Mouse (Mus musculus): ENCODE data around the gene Crhr2. TPM values are rescaled to one million over a fixed set of nuclear protein-coding genes. Genes with fewer than 3 reads are reported as not detected.

Crhr2 gene
- polyA plus RNA-seq (2012; rRNA removed) = 1.3 and 4.9 TPM in 2 replicates

- no peak for DNase-seq
- H3K4me3 ChIP-seq (replicated peaks; ENCODE audit: extremely low read depth, low read depth, low read length) = no peak within 1 kb of the TSS
- no peak for TF ChIP-seq POLR2A (IDR thresholded peaks at IDR 0.05; ENCODE audit: borderline replicate concordance, extremely low read depth, low read depth, low read length)
- TF ChIP-seq CTCF (IDR thresholded peaks at IDR 0.05; ENCODE audit: insufficient read depth, low read length) = no peak
- no peaks in the 10 kb centered on the region for H3K4me1 ChIP-seq (ENCODE audit: control insufficient read depth, insufficient read depth, low read length)
- WGBS = 64% methylated on average over 10 of the region's 10 CpGs
These were observed at the start of gene Crhr2 for GRCm38 (mm10) chr6:55132794-55133193. Gene Crhr2 (minus strand): TSS chr6:55133016.

GRCm38 (mm10) chr6:55179560-55179959, 46.7 kb upstream of the Crhr2 start:
- TF ChIP-seq POLR2A (IDR thresholded peaks at IDR 0.05; ENCODE audit: borderline replicate concordance, extremely low read depth, low read depth, low read length) (no peak), CTCF (IDR thresholded peaks at IDR 0.05; ENCODE audit: insufficient read depth, low read length) (no peak)
- Histone ChIP-seq H3K4me1 (ENCODE audit: control insufficient read depth, insufficient read depth, low read length) (peaks cover 10% of the 10 kb centered on the region), H3K4me3 (replicated peaks; ENCODE audit: extremely low read depth, low read depth, low read length) (no peak overlapping the region)
- no peak for DNase-seq
- 58% methylated on average over 7 of the region's 7 CpGs for WGBS

GRCm38 (mm10) chr6:55177060-55177732, 44.4 kb upstream of the Crhr2 start:
- WGBS = 27% methylated on average over 12 of the region's 12 CpGs
- no peak for DNase-seq
- no peak for TF ChIP-seq POLR2A (IDR thresholded peaks at IDR 0.05; ENCODE audit: borderline replicate concordance, extremely low read depth, low read depth, low read length)
- TF ChIP-seq CTCF (IDR thresholded peaks at IDR 0.05; ENCODE audit: insufficient read depth, low read length) = peak; percentile 22; the same call in 1 of the 2 replicates

GRCm38 (mm10) chr6:55175892-55176291, 43.1 kb upstream of the Crhr2 start:
- Histone ChIP-seq H3K4me3 (replicated peaks; ENCODE audit: extremely low read depth, low read depth, low read length) (no peak overlapping the region), H3K4me1 (ENCODE audit: control insufficient read depth, insufficient read depth, low read length) (peaks cover 10% of the 10 kb centered on the region)
- no peak for DNase-seq
- 26% methylated on average over 5 of the region's 5 CpGs for WGBS
- TF ChIP-seq CTCF (IDR thresholded peaks at IDR 0.05; ENCODE audit: insufficient read depth, low read length) (no peak), POLR2A (IDR thresholded peaks at IDR 0.05; ENCODE audit: borderline replicate concordance, extremely low read depth, low read depth, low read length) (no peak)

More at GRCm38 (mm10) chr6:55177060-55177732, 44.4 kb upstream of the Crhr2 start:
- H3K4me3 ChIP-seq (replicated peaks; ENCODE audit: extremely low read depth, low read depth, low read length) = no peak overlapping the region
- H3K4me1 ChIP-seq (ENCODE audit: control insufficient read depth, insufficient read depth, low read length) = peaks cover 10% of the 10 kb centered on the region

- 14% methylated on average over 2 of the region's 2 CpGs for WGBS
- TF ChIP-seq POLR2A (IDR thresholded peaks at IDR 0.05; ENCODE audit: borderline replicate concordance, extremely low read depth, low read depth, low read length) = no peak
- no peak for DNase-seq
- Histone ChIP-seq H3K4me1 (ENCODE audit: control insufficient read depth, insufficient read depth, low read length) (peaks cover 10% of the 10 kb centered on the region), H3K4me3 (replicated peaks; ENCODE audit: extremely low read depth, low read depth, low read length) (no peak overlapping the region)
These were observed 42.6 kb upstream of the Crhr2 start for GRCm38 (mm10) chr6:55175456-55175855.

- no peak for TF ChIP-seq CTCF (IDR thresholded peaks at IDR 0.05; ENCODE audit: insufficient read depth, low read length)
- peak; percentile 72; the same call in 1 of the 2 replicates for TF ChIP-seq POLR2A (IDR thresholded peaks at IDR 0.05; ENCODE audit: borderline replicate concordance, extremely low read depth, low read depth, low read length)
- Histone ChIP-seq H3K4me1 (ENCODE audit: control insufficient read depth, insufficient read depth, low read length) (peaks cover 10% of the 10 kb centered on the region), H3K4me3 (replicated peaks; ENCODE audit: extremely low read depth, low read depth, low read length) (peak within 1 kb of the TSS; percentile 64)
- WGBS = 76% methylated on average over 1 of the region's 1 CpGs
- no peak for DNase-seq
These were observed 41.9 kb upstream of the Crhr2 start, which contains the start of gene Inmt for GRCm38 (mm10) chr6:55174741-55175181. Gene Inmt (minus strand): TSS chr6:55175043.

- TF ChIP-seq POLR2A (IDR thresholded peaks at IDR 0.05; ENCODE audit: borderline replicate concordance, extremely low read depth, low read depth, low read length) (peak; percentile 78; the same call in 1 of the 2 replicates), CTCF (IDR thresholded peaks at IDR 0.05; ENCODE audit: insufficient read depth, low read length) (no peak)
- DNase-seq = no peak
- 48% methylated on average over 3 of the region's 3 CpGs for WGBS
- Histone ChIP-seq H3K4me3 (replicated peaks; ENCODE audit: extremely low read depth, low read depth, low read length) (peak overlapping the region; percentile 64), H3K4me1 (ENCODE audit: control insufficient read depth, insufficient read depth, low read length) (peaks cover 10% of the 10 kb centered on the region)
These were observed 41.1 kb upstream of the Crhr2 start for GRCm38 (mm10) chr6:55173941-55174349.

GRCm38 (mm10) chr6:55173171-55173570, 40.4 kb upstream of the Crhr2 start:
- WGBS = 79% methylated on average over 10 of the region's 10 CpGs
- Histone ChIP-seq H3K4me3 (replicated peaks; ENCODE audit: extremely low read depth, low read depth, low read length) (peak overlapping the region; percentile 64), H3K4me1 (ENCODE audit: control insufficient read depth, insufficient read depth, low read length) (peaks cover 10% of the 10 kb centered on the region)
- DNase-seq = no peak
- TF ChIP-seq POLR2A (IDR thresholded peaks at IDR 0.05; ENCODE audit: borderline replicate concordance, extremely low read depth, low read depth, low read length) (peak; percentile 72; the same call in 1 of the 2 replicates), CTCF (IDR thresholded peaks at IDR 0.05; ENCODE audit: insufficient read depth, low read length) (no peak)

- H3K4me1 ChIP-seq (ENCODE audit: control insufficient read depth, insufficient read depth, low read length) = peaks cover 7% of the 10 kb centered on the region
- no peak for DNase-seq
- WGBS = 40% methylated on average over 4 of the region's 4 CpGs
- H3K4me3 ChIP-seq (replicated peaks; ENCODE audit: extremely low read depth, low read depth, low read length) = no peak overlapping the region
- no peak for TF ChIP-seq POLR2A (IDR thresholded peaks at IDR 0.05; ENCODE audit: borderline replicate concordance, extremely low read depth, low read depth, low read length)
- TF ChIP-seq CTCF (IDR thresholded peaks at IDR 0.05; ENCODE audit: insufficient read depth, low read length) = no peak
These were observed 38.8 kb upstream of the Crhr2 start for GRCm38 (mm10) chr6:55171638-55172037.

GRCm38 (mm10) chr6:55169818-55170217, 37.0 kb upstream of the Crhr2 start:
- 66% methylated on average over 5 of the region's 5 CpGs for WGBS
- DNase-seq = no peak
- TF ChIP-seq CTCF (IDR thresholded peaks at IDR 0.05; ENCODE audit: insufficient read depth, low read length) = no peak
- peak; percentile 45; the same call in 1 of the 2 replicates for TF ChIP-seq POLR2A (IDR thresholded peaks at IDR 0.05; ENCODE audit: borderline replicate concordance, extremely low read depth, low read depth, low read length)
- H3K4me3 ChIP-seq (replicated peaks; ENCODE audit: extremely low read depth, low read depth, low read length) = no peak overlapping the region
- H3K4me1 ChIP-seq (ENCODE audit: control insufficient read depth, insufficient read depth, low read length) = peaks cover 2% of the 10 kb centered on the region; the same call in 1 of the 2 replicates
